Mouse (Mus musculus) liver (tissue): ENCODE results near the gene Myh9.
"Not testable (repeated sequence)": the region's sequence is repeated elsewhere in the genome, so short reads cannot be mapped to it uniquely, and the experiment has no call there.

ENCODE experiments used
- DNase-seq: peaks from one replicate; pipeline ENCODE4 v3.0.0-alpha.2; 2020; ENCODE audit warnings: mixed read lengths

The Myh9 gene

GRCm38 (mm10) chr15:77746326-77746725 lies 95.6 kb downstream of the Myh9 start:
- DNase-seq = no peak

GRCm38 (mm10) chr15:77745081-77745480 lies 96.9 kb downstream of the Myh9 start:
- DNase-seq = no peak

- no peak for DNase-seq
Observed at GRCm38 (mm10) chr15:77744632-77745031, 97.3 kb downstream of the Myh9 start.

GRCm38 (mm10) chr15:77741556-77741955 lies 100.4 kb downstream of the Myh9 start:
- not testable (repeated sequence) for DNase-seq

- DNase-seq = no peak
Observed at GRCm38 (mm10) chr15:77740511-77741297, 101.3 kb downstream of the Myh9 start.

- not testable (repeated sequence) for DNase-seq
Observed at GRCm38 (mm10) chr15:77733903-77734302, 108.1 kb downstream of the Myh9 start.

GRCm38 (mm10) chr15:77733380-77733779 lies 108.6 kb downstream of the Myh9 start:
- DNase-seq = not testable (repeated sequence)

- DNase-seq = not testable (repeated sequence)
Observed at GRCm38 (mm10) chr15:77732851-77733250, 109.1 kb downstream of the Myh9 start.

GRCm38 (mm10) chr15:77731605-77732004 lies 110.4 kb downstream of the Myh9 start:
- DNase-seq = no peak

- not testable (repeated sequence) for DNase-seq
Observed at GRCm38 (mm10) chr15:77728739-77729138, 113.2 kb downstream of the Myh9 start, which contains the start of gene Apol9b. Gene Apol9b (plus strand): TSS chr15:77729039.

- DNase-seq = not testable (repeated sequence)
Observed at GRCm38 (mm10) chr15:77727745-77728144, 114.2 kb downstream of the Myh9 start.

- not testable (repeated sequence) for DNase-seq
Observed at GRCm38 (mm10) chr15:77727139-77727538, 114.8 kb downstream of the Myh9 start.

GRCm38 (mm10) chr15:77725393-77726020 lies 116.5 kb downstream of the Myh9 start:
- DNase-seq = not testable (repeated sequence)

- DNase-seq = not testable (repeated sequence)
Observed at GRCm38 (mm10) chr15:77724208-77724911, 117.6 kb downstream of the Myh9 start.

- DNase-seq = not testable (repeated sequence)
Observed at GRCm38 (mm10) chr15:77721509-77721908, 120.5 kb downstream of the Myh9 start.

GRCm38 (mm10) chr15:77718240-77718639 lies 123.7 kb downstream of the Myh9 start:
- not testable (repeated sequence) for DNase-seq
